Mouse (Mus musculus) kidney, postnatal 0 days (tissue): Measurements from ENCODE around the gene Ntn4. TPM values are rescaled to one million over a fixed set of nuclear protein-coding genes. Genes with fewer than 3 reads are reported as not detected.
A peak's percentile ranks its signal among the peaks of the same experiment; 100 is the strongest.

ENCODE experiments used
- ATAC-seq: fragments of 200-750 bp; cut with Nextera tagmentation; replicated peaks from 2 replicates; pipeline ENCODE4 v1.8.0; 2017; ENCODE audit warnings: low read depth, moderate number of reproducible peaks, moderate TSS enrichment, moderate library complexity; ENCODE audit not compliant: low FRiP score
- DNase-seq: peaks from one replicate; pipeline ENCODE4 v3.0.0-alpha.2; 2016; ENCODE audit warnings: low spot score
- H3K27ac ChIP-seq: fragments of 300-500 bp; sonication (generic); 2 replicates; pipeline ENCODE4 v1.5.1; 2014; ENCODE audit warnings: mild to moderate bottlenecking
- H3K27me3 ChIP-seq: fragments of 300-500 bp; sonication (generic); 2 replicates; pipeline ENCODE4 v1.6.1; 2014; ENCODE audit warnings: low read length, mixed read lengths; ENCODE audit not compliant: insufficient read depth
- H3K36me3 ChIP-seq: fragments of 300-500 bp; sonication (generic); 2 replicates; pipeline ENCODE4 v1.6.1; 2014; ENCODE audit warnings: low read length, mixed read lengths; ENCODE audit not compliant: insufficient read depth
- H3K4me1 ChIP-seq: fragments of 300-500 bp; sonication (generic); replicated peaks from 2 replicates; pipeline ENCODE4 v1.6.1; 2014; ENCODE audit warnings: antibody characterized with exemption, low read length, mixed read lengths; ENCODE audit not compliant: insufficient read depth
- H3K4me2 ChIP-seq: fragments of 300-500 bp; sonication (generic); 2 replicates; pipeline ENCODE4 v1.6.1; 2014; ENCODE audit warnings: mild to moderate bottlenecking, low read length, moderate library complexity, mixed read lengths
- H3K4me3 ChIP-seq: fragments of 300-500 bp; sonication (generic); replicated peaks from 2 replicates; pipeline ENCODE4 v1.5.1; 2014; ENCODE audit warnings: low read depth, low read length
- H3K9ac ChIP-seq: fragments of 300-500 bp; sonication (generic); 2 replicates; pipeline ENCODE4 v1.6.1; 2014; ENCODE audit warnings: low read depth, low read length
- H3K9me3 ChIP-seq: fragments of 300-500 bp; sonication (generic); replicated peaks from 2 replicates; pipeline ENCODE4 v1.6.1; 2016; ENCODE audit warnings: low read length, inconsistent platforms, mixed read lengths
- CTCF ChIP-seq: IDR thresholded peaks from 2 replicates; pipeline ENCODE4 v1.5.1; 2016; ENCODE audit warnings: antibody characterized with exemption, low read depth, mild to moderate bottlenecking, moderate library complexity
- WGBS: fragments of 180-500 bp; shearing (Covaris S2); extraction: QIAGEN DNeasy Blood & Tissue Kit; methylation state at CpG from one replicate; pipeline ENCODE4 v1.1.7; 2014; 5-methylcytosine and 5-hydroxymethylcytosine counted together
- polyA plus RNA-seq: library from polyadenylated mRNA; unstranded; fragments of >200 nt; fragmentation: Nextera tagmentation; extraction: Ambion mirVana; gene quantifications from 2 replicates; pipeline ENCODE4 v1.2.1, GENCODE M21; 2015

The Ntn4 gene
- polyA plus RNA-seq, 1 experiment from 2014 or later, result 1.4 TPM

GRCm38 (mm10) chr10:93648598-93649102, 8.2 kb downstream of the Ntn4 start:
- ATAC-seq, result no peak
- TF ChIP-seq CTCF, result no peak

GRCm38 (mm10) chr10:93649127-93649526, 8.6 kb downstream of the Ntn4 start:
- Histone ChIP-seq H3K9ac (no peak overlapping the region), H3K36me3 (no peaks in the 10 kb centered on the region), H3K4me2 (no peak overlapping the region), H3K27me3 (no peaks in the 10 kb centered on the region), H3K4me1 (no peaks in the 10 kb centered on the region), H3K9me3 (no peaks in the 10 kb centered on the region), H3K27ac (no peak overlapping the region), H3K4me3 (no peak overlapping the region)
- DNase-seq (no peak), ATAC-seq (no peak)
- 83% methylated on average over 5 of the region's 5 CpGs for WGBS
- peak; percentile 36 for TF ChIP-seq CTCF

More at GRCm38 (mm10) chr10:93648598-93649102, 8.2 kb downstream of the Ntn4 start:
- no peaks in the 10 kb centered on the region for H3K9me3 ChIP-seq
- H3K9ac ChIP-seq, result no peak overlapping the region
- 86% methylated on average over 8 of the region's 8 CpGs for WGBS
- no peak overlapping the region for H3K4me2 ChIP-seq
- H3K27me3 ChIP-seq, result no peaks in the 10 kb centered on the region
- H3K27ac ChIP-seq, result no peak overlapping the region
- H3K4me1 ChIP-seq, result no peaks in the 10 kb centered on the region
- no peak overlapping the region for H3K4me3 ChIP-seq
- H3K36me3 ChIP-seq, result no peaks in the 10 kb centered on the region
- DNase-seq, result no peak

- no peaks in the 10 kb centered on the region for H3K4me1 ChIP-seq
- no peaks in the 10 kb centered on the region for H3K9me3 ChIP-seq
- H3K9ac ChIP-seq, result no peak overlapping the region
- no peaks in the 10 kb centered on the region for H3K36me3 ChIP-seq
- no peaks in the 10 kb centered on the region for H3K27me3 ChIP-seq
- no peak for DNase-seq
- WGBS, result 94% methylated on average over 5 of the region's 5 CpGs
- no peak overlapping the region for H3K4me3 ChIP-seq
- H3K27ac ChIP-seq, result no peak overlapping the region
- no peak for ATAC-seq
- no peak overlapping the region for H3K4me2 ChIP-seq
- no peak for TF ChIP-seq CTCF
These were observed 9.1 kb downstream of the Ntn4 start for GRCm38 (mm10) chr10:93649600-93649999.

GRCm38 (mm10) chr10:93653322-93653721, 12.8 kb downstream of the Ntn4 start:
- Histone ChIP-seq H3K4me1 (no peaks in the 10 kb centered on the region), H3K9ac (no peak overlapping the region), H3K9me3 (no peaks in the 10 kb centered on the region), H3K4me3 (no peak overlapping the region), H3K27ac (no peak overlapping the region), H3K27me3 (no peaks in the 10 kb centered on the region), H3K36me3 (no peaks in the 10 kb centered on the region), H3K4me2 (no peak overlapping the region)
- DNase-seq, result no peak
- no peak for ATAC-seq
- no peak for TF ChIP-seq CTCF
- 75% methylated on average over 2 of the region's 2 CpGs for WGBS

- no peak overlapping the region for H3K4me3 ChIP-seq
- WGBS, result 80% methylated on average over 15 of the region's 15 CpGs
- no peak for ATAC-seq
These were observed 14.9 kb downstream of the Ntn4 start for GRCm38 (mm10) chr10:93655428-93655827.

GRCm38 (mm10) chr10:93659792-93660191, 19.3 kb downstream of the Ntn4 start:
- no peak overlapping the region for H3K9ac ChIP-seq
- no peak for DNase-seq
- ATAC-seq, result no peak
- no peaks in the 10 kb centered on the region for H3K4me1 ChIP-seq
- H3K4me3 ChIP-seq, result no peak overlapping the region
- H3K36me3 ChIP-seq, result no peaks in the 10 kb centered on the region
- no peak overlapping the region for H3K4me2 ChIP-seq
- no peak for TF ChIP-seq CTCF
- no peak overlapping the region for H3K27ac ChIP-seq
- WGBS, result 96% methylated on average over 1 of the region's 1 CpGs
- no peaks in the 10 kb centered on the region for H3K27me3 ChIP-seq
- H3K9me3 ChIP-seq, result no peaks in the 10 kb centered on the region

More at GRCm38 (mm10) chr10:93655428-93655827, 14.9 kb downstream of the Ntn4 start:
- Histone ChIP-seq H3K36me3 (no peaks in the 10 kb centered on the region), H3K4me2 (no peak overlapping the region), H3K9me3 (no peaks in the 10 kb centered on the region), H3K4me1 (no peaks in the 10 kb centered on the region), H3K27me3 (no peaks in the 10 kb centered on the region), H3K9ac (no peak overlapping the region), H3K27ac (no peak overlapping the region)
- no peak for DNase-seq
- TF ChIP-seq CTCF, result peak; percentile 19; the same call in 1 of the 2 replicates
